Mouse (Mus musculus) adrenal gland, postnatal 0 days (tissue): ENCODE data around the gene Bglap3. TPM values are rescaled to one million over a fixed set of nuclear protein-coding genes. Genes with fewer than 3 reads are reported as not detected.

Experiments
- polyA plus RNA-seq: library from polyadenylated mRNA; unstranded; fragments of >200 nt; fragmentation: Nextera tagmentation; extraction: Ambion mirVana; gene quantifications from 2 replicates; pipeline ENCODE4 v1.2.1, GENCODE M21; 2015

Bglap3 gene
- polyA plus RNA-seq: 0.55 TPM in 1 of 2 replicates, not detected in the other

DNA sequence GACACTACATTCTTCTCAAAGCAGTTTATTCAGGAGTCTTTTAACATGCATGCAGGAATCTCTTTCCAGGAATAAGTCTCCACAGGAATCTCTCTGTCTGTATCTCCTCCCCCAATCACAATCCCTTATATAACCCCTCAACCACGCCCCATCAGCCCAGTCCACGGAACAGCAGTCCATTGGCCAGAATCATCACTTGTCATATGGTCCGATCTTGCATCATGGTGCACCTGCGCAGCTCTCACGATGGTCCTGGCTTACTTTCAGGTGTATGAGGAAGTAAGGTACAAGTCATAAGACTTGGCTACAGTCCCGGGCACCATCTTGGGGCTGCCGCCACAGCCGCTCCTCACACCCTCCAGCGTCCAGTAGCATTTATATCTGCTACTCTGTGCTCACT is at the start of gene Bglap3:
TSS of gene Bglap3 (minus strand) at position 101 of the 400 bp plus-strand sequence.

DNA sequence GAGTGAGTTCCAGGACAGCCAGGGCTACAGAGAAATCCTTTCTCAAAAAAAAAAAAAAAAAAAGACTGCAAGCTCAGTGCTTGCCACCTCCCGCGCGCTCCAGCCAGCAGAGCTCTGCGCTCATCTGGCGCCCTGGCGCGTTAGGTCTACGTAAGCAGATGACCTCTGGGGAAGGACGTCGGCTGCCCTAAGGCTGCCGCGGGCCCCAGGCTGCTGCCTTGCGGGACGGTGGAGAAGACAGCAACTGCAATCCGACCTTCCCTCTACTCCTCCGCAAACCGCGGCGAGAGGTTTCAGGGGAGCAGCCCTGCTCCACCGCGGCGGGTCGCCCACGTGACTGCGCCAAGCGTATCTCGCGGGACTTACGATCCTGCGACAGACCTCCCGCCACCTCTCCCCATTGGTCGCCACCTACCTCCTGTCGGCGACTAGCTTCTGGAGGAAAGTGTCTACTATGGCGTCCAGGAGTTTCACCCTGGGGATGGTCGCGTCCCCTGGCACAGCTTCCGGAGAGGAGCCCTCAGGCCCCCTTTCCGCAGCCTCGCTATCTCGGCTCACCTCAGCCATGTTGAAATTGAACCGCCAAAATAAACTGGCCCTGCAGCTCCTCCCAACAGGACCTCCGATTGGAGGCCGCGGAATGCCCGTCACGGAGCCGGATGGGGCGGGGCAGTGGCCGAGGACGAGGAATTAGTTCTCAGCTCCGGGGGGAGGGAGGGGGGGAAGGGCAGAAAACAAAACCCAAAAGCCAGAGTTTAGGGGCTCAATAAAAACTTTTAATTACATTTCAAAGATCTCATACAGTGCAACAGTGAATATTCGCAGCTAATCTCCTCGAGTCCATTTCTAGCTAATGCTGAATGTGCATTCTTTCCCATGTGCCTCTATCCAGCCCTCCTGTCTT is 37.5 kb upstream of the Bglap3 start, which contains the start of gene Pmf1:
TSS of gene Pmf1 (minus strand) at position 591 of the 904 bp plus-strand sequence.

GRCm38 (mm10) chr3:88384364-88384763 is 11.8 kb upstream of the Bglap3 start, which contains the start of gene Bglap:
Gene Bglap (minus strand): TSS chr3:88384464.

GRCm38 (mm10) chr3:88378599-88378998 is 6.1 kb upstream of the Bglap3 start, which contains the start of gene Bglap2:
Gene Bglap2 (minus strand): TSS chr3:88378699.

DNA sequence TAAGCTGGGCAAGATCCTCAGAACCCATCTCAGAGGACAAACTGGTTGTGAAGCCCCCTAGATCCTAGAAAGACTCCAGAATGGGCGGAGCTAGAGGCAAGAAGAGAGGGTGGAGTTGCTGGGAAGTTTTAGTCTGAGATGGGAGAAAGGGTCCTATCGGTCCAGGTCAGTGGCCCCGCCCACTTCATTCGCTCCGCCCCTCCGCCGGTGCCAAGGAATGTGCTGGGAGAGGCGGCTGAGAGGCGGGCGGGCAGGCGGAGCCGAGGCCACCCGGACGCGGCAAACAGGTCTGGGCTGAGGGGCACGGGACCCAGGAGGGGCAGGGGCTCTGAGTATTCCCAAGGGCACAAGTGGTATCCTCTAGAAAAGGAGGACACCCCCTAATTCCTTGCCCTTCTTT is 8.2 kb downstream of the Bglap3 start, which contains the start of gene Paqr6:
TSS of gene Paqr6 (plus strand) at position 248 of the 400 bp plus-strand sequence.

GRCm38 (mm10) chr3:88336058-88337013 is 36.2 kb downstream of the Bglap3 start, which contains the start of the genes Tmem79 and Smg5:
Gene Tmem79 (minus strand): TSS chr3:88336148.
Gene Smg5 (plus strand): TSS chr3:88336260.

DNA sequence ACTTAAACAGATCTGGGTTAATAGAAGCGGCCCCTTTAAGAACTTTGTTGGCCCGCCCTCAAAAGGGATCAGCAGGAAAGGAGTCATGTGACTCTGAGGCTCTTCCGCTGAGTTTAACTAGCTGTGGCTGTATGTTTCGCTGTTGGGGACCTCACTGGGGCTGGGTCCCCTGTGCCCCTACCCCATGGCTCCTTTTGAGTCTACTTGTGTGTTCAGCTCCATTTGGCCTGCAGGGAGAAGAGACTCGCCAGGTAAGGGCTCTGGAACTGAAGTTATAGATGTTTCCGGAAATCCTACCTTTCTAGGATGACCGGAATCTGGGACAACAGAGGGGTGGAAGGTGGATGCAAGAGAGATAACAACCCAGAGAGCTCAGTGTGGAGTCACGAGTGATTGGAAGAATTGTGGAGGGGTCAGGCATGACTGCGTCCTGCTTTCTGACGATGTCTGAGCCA is 47.6 kb downstream of the Bglap3 start, which contains the start of gene Glmp:
TSS of gene Glmp (plus strand) at position 73 of the 455 bp plus-strand sequence.

Other genes with a start within 250 kb of the Bglap3 start
- gene Mef2d, start 230.4 kb downstream of the Bglap3 start, polyA plus RNA-seq: 16.6 and 22.4 TPM in 2 replicates
- 0.44 and 0.46 TPM in 2 replicates for gene Rhbg, start 118.0 kb downstream of the Bglap3 start, polyA plus RNA-seq
- gene Gm38392, start 85.5 kb downstream of the Bglap3 start, polyA plus RNA-seq: 0.19 and 0.44 TPM in 2 replicates
- gene Tsacc, start 75.7 kb downstream of the Bglap3 start, polyA plus RNA-seq: 28.9 and 48.6 TPM in 2 replicates
- gene Cct3, start 75.6 kb downstream of the Bglap3 start, polyA plus RNA-seq: 229 and 265 TPM in 2 replicates
- 174 and 296 TPM in 2 replicates for gene Glmp, start 47.7 kb downstream of the Bglap3 start, polyA plus RNA-seq
- gene Tmem79, start 36.6 kb downstream of the Bglap3 start, polyA plus RNA-seq: 2.1 and 2.2 TPM in 2 replicates
- 15.7 and 22.3 TPM in 2 replicates for gene Smg5, start 36.5 kb downstream of the Bglap3 start, polyA plus RNA-seq
- gene Paqr6, start 8.2 kb downstream of the Bglap3 start, polyA plus RNA-seq: 24.2 and 53.0 TPM in 2 replicates
- not detected in 2 replicates for gene Bglap2, start 6.0 kb upstream of the Bglap3 start, polyA plus RNA-seq
- 0.59 and 0.93 TPM in 2 replicates for gene Bglap, start 11.7 kb upstream of the Bglap3 start, polyA plus RNA-seq
- 46.1 and 61.3 TPM in 2 replicates for gene Pmf1, start 37.6 kb upstream of the Bglap3 start, polyA plus RNA-seq
- gene Slc25a44, start 52.4 kb upstream of the Bglap3 start, polyA plus RNA-seq: 12.5 and 15.6 TPM in 2 replicates
- 4.1 and 5.2 TPM in 2 replicates for gene Sema4a, start 88.4 kb upstream of the Bglap3 start, polyA plus RNA-seq
- 128 and 130 TPM in 2 replicates for gene Lmna, start 137.2 kb upstream of the Bglap3 start, polyA plus RNA-seq
- gene Mex3a, start 159.7 kb upstream of the Bglap3 start, polyA plus RNA-seq: 2.7 and 3.6 TPM in 2 replicates
- gene Rab25, start 175.6 kb upstream of the Bglap3 start, polyA plus RNA-seq: 0.58 and 0.88 TPM in 2 replicates
- 141 and 169 TPM in 2 replicates for gene Lamtor2, start 180.3 kb upstream of the Bglap3 start, polyA plus RNA-seq
- gene Ubqln4, start 181.0 kb upstream of the Bglap3 start, polyA plus RNA-seq: 19.2 and 23.5 TPM in 2 replicates
- 269 and 288 TPM in 2 replicates for gene Ssr2, start 203.1 kb upstream of the Bglap3 start, polyA plus RNA-seq
- 33.7 and 39.2 TPM in 2 replicates for gene Arhgef2, start 233.2 kb upstream of the Bglap3 start, polyA plus RNA-seq